Mouse (Mus musculus) retina, embryonic 14.5 days (tissue): ENCODE measurements around the gene 4930555G01Rik.
"Not testable (repeated sequence)": the region's sequence is repeated elsewhere in the genome, so short reads cannot be mapped to it uniquely, and the experiment has no call there.

ENCODE experiments used
- DNase-seq: peaks from one replicate; pipeline ENCODE4 v3.0.0-alpha.2; 2015; ENCODE audit warnings: low spot score

The 4930555G01Rik gene

DNA sequence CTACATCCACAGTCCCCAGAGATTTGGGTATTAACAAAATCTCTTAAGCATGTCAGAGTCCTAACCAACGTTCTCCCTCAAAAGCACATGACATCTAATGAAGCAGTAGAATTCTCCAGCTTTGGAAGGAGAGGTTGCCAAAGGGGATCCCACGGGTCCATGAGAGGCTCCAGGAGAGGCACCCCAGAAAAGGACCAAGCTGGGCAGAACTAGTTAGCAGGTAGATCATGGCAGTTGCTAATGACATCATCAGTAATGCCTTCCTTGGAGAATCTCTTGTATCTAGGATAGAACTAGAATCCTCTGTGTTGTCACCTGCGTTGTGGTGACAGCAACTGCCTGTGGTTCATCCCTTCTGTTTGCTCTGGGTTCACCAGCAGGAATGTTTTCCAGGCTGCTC, at the start of gene 4930555G01Rik:
Gene 4930555G01Rik, plus strand, starts transcription at position 301 of the 400 bp plus-strand sequence.
- not testable (repeated sequence) for DNase-seq

DNA sequence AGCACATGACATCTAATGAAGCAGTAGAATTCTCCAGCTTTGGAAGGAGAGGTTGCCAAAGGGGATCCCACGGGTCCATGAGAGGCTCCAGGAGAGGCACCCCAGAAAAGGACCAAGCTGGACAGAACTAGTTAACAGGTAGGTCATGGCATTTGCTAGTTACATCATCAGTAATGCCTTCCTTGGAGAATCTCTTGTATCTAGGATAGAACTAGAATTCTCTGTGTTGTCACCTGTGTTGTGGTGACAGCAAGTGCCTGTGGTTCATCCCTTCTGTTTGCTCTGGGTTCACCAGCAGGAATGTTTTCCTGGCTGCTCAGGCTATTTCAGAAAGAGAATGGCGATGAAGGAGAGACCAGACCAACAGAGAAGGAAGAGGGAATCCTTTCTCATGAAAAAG, 34.8 kb upstream of the 4930555G01Rik start, which contains the start of gene Gm3298:
Gene Gm3298, plus strand, starts transcription at position 301 of the 400 bp plus-strand sequence.
- not testable (repeated sequence) for DNase-seq

GRCm38 (mm10) chr14:5070611-5071490, 20.4 kb downstream of the 4930555G01Rik start, which contains the start of gene Gm8281:
Gene Gm8281, plus strand, starts transcription at chr14:5071040.
- DNase-seq = peak; percentile 46
